Mouse (Mus musculus) left cerebral cortex, adult 2 months (tissue): ENCODE measurements around the gene Tbrg4. TPM values are rescaled to one million over a fixed set of nuclear protein-coding genes. Genes with fewer than 3 reads are reported as not detected.
A peak's percentile ranks its signal among the peaks of the same experiment; 100 is the strongest.

ENCODE experiments used
- DNase-seq, 2 experiments: peaks; one replicate each; pipeline ENCODE4 v3.0.0; 2021 to 2022; ENCODE audit warnings: low spot score in 2 of 2, mixed read lengths in 1 of 2; ENCODE audit errors: extremely low spot score in 1 of 2
- H3K27ac ChIP-seq: fragments of 200-600 bp; 2 replicates; pipeline ENCODE4 v1.8.1; 2022
- H3K4me3 ChIP-seq: fragments of 200-600 bp; 2 replicates; pipeline ENCODE4 v1.8.1; 2022
- CTCF ChIP-seq: fragments of 200-600 bp; IDR thresholded peaks from 2 replicates; pipeline ENCODE4 v1.8.1; 2022; ENCODE audit warnings: antibody characterized with exemption, mild to moderate bottlenecking, moderate library complexity
- intact Hi-C: fragments of 180-260 bp; cut with DNase I; formaldehyde crosslinking; loops from one replicate; pipeline ENCODE4 v1.15.1; 2025
- total RNA-seq, 2 experiments: library from RNA; stranded (reverse); gene quantifications; 2 replicates each; pipeline ENCODE4 v1.2.3; 2021

Tbrg4 gene
- total RNA-seq, 2 experiments from 2014 or later = 45.9 to 50.8 TPM

- intact Hi-C loops = no loop called here
- Histone ChIP-seq H3K4me3 (no peak overlapping the region), H3K27ac (no peak overlapping the region)
- DNase-seq = no peak
- no peak for TF ChIP-seq CTCF
Measured at GRCm38 (mm10) chr11:6587249-6587940, 38.5 kb downstream of the Tbrg4 start.

- intact Hi-C loops = no loop called here
- TF ChIP-seq CTCF = peak; percentile 30
Measured at GRCm38 (mm10) chr11:6586660-6587059, 39.2 kb downstream of the Tbrg4 start.

GRCm38 (mm10) chr11:6585748-6586147 is 40.1 kb downstream of the Tbrg4 start:
- no peak overlapping the region for H3K4me3 ChIP-seq
- no peak for TF ChIP-seq CTCF
- intact Hi-C loops = no loop called here
- H3K27ac ChIP-seq = no peak overlapping the region
- DNase-seq = no peak

More at GRCm38 (mm10) chr11:6586660-6587059, 39.2 kb downstream of the Tbrg4 start:
- Histone ChIP-seq H3K4me3 (no peak overlapping the region), H3K27ac (no peak overlapping the region)
- no peak for DNase-seq

GRCm38 (mm10) chr11:6581560-6581959 is 44.3 kb downstream of the Tbrg4 start:
- no peak overlapping the region for H3K4me3 ChIP-seq
- H3K27ac ChIP-seq = no peak overlapping the region
- intact Hi-C loops = no loop called here
- TF ChIP-seq CTCF = no peak
- no peak for DNase-seq

GRCm38 (mm10) chr11:6580065-6580750 is 45.7 kb downstream of the Tbrg4 start:
- no peak overlapping the region for H3K27ac ChIP-seq
- no peak for DNase-seq
- H3K4me3 ChIP-seq = no peak overlapping the region
- intact Hi-C loops = no loop called here
- TF ChIP-seq CTCF = no peak

GRCm38 (mm10) chr11:6579361-6579760 is 46.5 kb downstream of the Tbrg4 start:
- H3K4me3 ChIP-seq = no peak overlapping the region

GRCm38 (mm10) chr11:6576151-6576550 is 49.7 kb downstream of the Tbrg4 start:
- Histone ChIP-seq H3K4me3 (no peak overlapping the region), H3K27ac (no peak overlapping the region)
- no peak for TF ChIP-seq CTCF
- intact Hi-C loops = no loop called here
- DNase-seq = no peak

More at GRCm38 (mm10) chr11:6579361-6579760, 46.5 kb downstream of the Tbrg4 start:
- intact Hi-C loops = no loop called here
- TF ChIP-seq CTCF = no peak
- DNase-seq = no peak
- H3K27ac ChIP-seq = no peak overlapping the region

- intact Hi-C loops = no loop called here
- Histone ChIP-seq H3K27ac (peak overlapping the region; percentile 6; the same call in 1 of the 2 replicates), H3K4me3 (no peak overlapping the region)
- no peak for DNase-seq
- no peak for TF ChIP-seq CTCF
Measured at GRCm38 (mm10) chr11:6569410-6569777, 56.5 kb downstream of the Tbrg4 start.

GRCm38 (mm10) chr11:6568584-6569409 is 57.1 kb downstream of the Tbrg4 start:
- Histone ChIP-seq H3K4me3 (no peak overlapping the region), H3K27ac (peak overlapping the region; percentile 13; the same call in 1 of the 2 replicates)
- peak in 1 of 2 experiments; percentile 27 for DNase-seq
- TF ChIP-seq CTCF = peak; percentile 48
- intact Hi-C loops = no loop called here

GRCm38 (mm10) chr11:6567951-6568350 is 57.9 kb downstream of the Tbrg4 start:
- DNase-seq = no peak

GRCm38 (mm10) chr11:6566496-6566895 is 59.4 kb downstream of the Tbrg4 start:
- DNase-seq = no peak
- TF ChIP-seq CTCF = no peak
- intact Hi-C loops = no loop called here

More at GRCm38 (mm10) chr11:6567951-6568350, 57.9 kb downstream of the Tbrg4 start:
- TF ChIP-seq CTCF = no peak
- H3K27ac ChIP-seq = peak overlapping the region; percentile 8; the same call in 1 of the 2 replicates
- H3K4me3 ChIP-seq = no peak overlapping the region
- intact Hi-C loops = no loop called here

More at GRCm38 (mm10) chr11:6566496-6566895, 59.4 kb downstream of the Tbrg4 start:
- no peak overlapping the region for H3K27ac ChIP-seq
- no peak overlapping the region for H3K4me3 ChIP-seq

Other genes starting within 250 kb of the Tbrg4 start
- 100 to 1,000 TPM; 226 to 228 TPM for gene Zmiz2, start 237.0 kb downstream of the Tbrg4 start, total RNA-seq
- 1,000 to 10,000 TPM; 1,634 to 1,792 TPM for gene Ppia, start 210.6 kb downstream of the Tbrg4 start, total RNA-seq
- 10 to 100 TPM; 39.6 to 41.4 TPM for gene H2afv, start 181.6 kb downstream of the Tbrg4 start, total RNA-seq
- 100 to 1,000 TPM; 279 to 284 TPM for gene Purb, start 150.2 kb downstream of the Tbrg4 start, total RNA-seq
- gene Myo1g, start 105.1 kb downstream of the Tbrg4 start, total RNA-seq = under 1 TPM; 0.40 to 0.48 TPM
- 10 to 100 TPM; 51.3 to 69.5 TPM for gene Ccm2, start 79.2 kb downstream of the Tbrg4 start, total RNA-seq
- 10 to 100 TPM; 41.4 to 43.8 TPM for gene Nacad, start 20.0 kb downstream of the Tbrg4 start, total RNA-seq
- not detected for gene Wap, start 12.6 kb upstream of the Tbrg4 start, total RNA-seq
- gene Ramp3, start 32.5 kb upstream of the Tbrg4 start, total RNA-seq = 10 to 100 TPM; 13.0 to 13.5 TPM
- gene Gm11983, start 211.6 kb upstream of the Tbrg4 start, total RNA-seq = not detected